Mouse (Mus musculus) heart, postnatal 0 days (tissue): ENCODE measurements around the gene Cript.

Experiments
- CTCF ChIP-seq: IDR thresholded peaks from 2 replicates; pipeline ENCODE4 v1.5.1; 2016; ENCODE audit warnings: antibody characterized with exemption, control low read depth, low read depth
- EP300 ChIP-seq: IDR thresholded peaks from 2 replicates; pipeline ENCODE4 v1.6.1; 2016; ENCODE audit warnings: antibody characterized with exemption, low read depth

DNA sequence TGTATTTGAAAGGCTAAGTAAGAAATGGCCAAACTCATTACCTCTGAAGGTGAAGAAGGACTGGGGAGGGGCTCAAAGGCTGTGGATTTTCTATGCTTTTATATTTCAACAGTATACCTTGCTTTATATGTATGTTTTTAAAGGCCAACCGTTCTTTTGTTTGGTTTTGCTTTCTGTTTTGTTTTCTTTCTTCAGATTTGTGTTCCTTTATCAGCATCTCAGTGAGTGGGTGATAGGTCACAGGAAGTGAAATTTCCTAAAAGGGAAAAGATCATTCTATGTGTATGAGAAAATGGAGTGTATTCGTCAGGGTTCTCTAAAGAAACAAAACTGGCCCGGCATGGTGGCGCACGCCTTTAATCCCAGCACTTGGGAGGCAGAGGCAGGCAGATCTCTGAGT is 58.3 kb downstream of the Cript start:
- TF ChIP-seq CTCF, result no peak
- no peak for TF ChIP-seq EP300
